Mouse (Mus musculus): ENCODE measurements at regions not wholly inside any gene's neighbourhood (a gene's known extent, or its start where the extent isn't known, plus 50 kb on each side); places are given as distances from the start of the nearest gene placed in this dataset.

- peak; percentile 65 for ATAC-seq (ENCODE audit: low FRiP score, low read depth)
- no peak overlapping the region for H3K4me3 ChIP-seq
- H3K27ac ChIP-seq (replicated peaks): peak overlapping the region; percentile 14; the same call in 1 of the 2 replicates
- no peak overlapping the region for H3K9ac ChIP-seq
- no peaks in the 10 kb centered on the region for H3K9me3 ChIP-seq
- no peak overlapping the region for H3K4me2 ChIP-seq
- H3K4me1 ChIP-seq (replicated peaks): peaks cover 24% of the 10 kb centered on the region
- no peaks in the 10 kb centered on the region for H3K27me3 ChIP-seq
- 6% methylated on average over 5 of the region's 5 CpGs for WGBS
- H3K36me3 ChIP-seq: no peaks in the 10 kb centered on the region
Observed at GRCm38 (mm10) chr10:8037986-8038631, 82.1 kb upstream of the Tab2 start.

DNA sequence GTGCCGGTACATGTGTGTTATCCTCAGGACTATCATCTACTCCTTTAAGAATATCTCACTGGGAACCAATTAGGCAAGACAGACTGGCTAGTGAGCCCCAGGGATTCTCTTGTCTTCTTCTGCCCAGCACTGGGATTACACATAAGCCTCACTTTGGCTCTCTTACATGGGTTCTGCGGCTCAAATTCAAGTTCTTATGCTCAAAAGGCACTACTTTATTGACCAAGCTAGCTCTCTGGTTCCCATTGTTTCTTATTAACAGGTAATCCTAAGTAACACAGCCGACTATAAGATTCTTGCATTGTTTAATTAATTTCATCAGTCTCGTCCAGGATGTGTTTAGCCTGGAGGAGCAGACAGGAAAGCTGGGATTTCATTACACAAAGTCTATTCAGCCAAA lies 80.3 kb upstream of the Tab2 start:
- Histone ChIP-seq H3K9ac (no peak overlapping the region), H3K36me3 (no peaks in the 10 kb centered on the region), H3K4me1 (replicated peaks) (peaks cover 24% of the 10 kb centered on the region), H3K27ac (replicated peaks) (peak overlapping the region; percentile 51; the same call in 1 of the 2 replicates), H3K4me2 (no peak overlapping the region), H3K9me3 (no peaks in the 10 kb centered on the region), H3K27me3 (no peaks in the 10 kb centered on the region), H3K4me3 (no peak overlapping the region)
- 66% methylated on average over 4 of the region's 4 CpGs for WGBS
- ATAC-seq (ENCODE audit: low FRiP score, low read depth): no peak

GRCm38 (mm10) chr10:8035310-8035709 lies 79.3 kb upstream of the Tab2 start:
- peaks cover 24% of the 10 kb centered on the region for H3K4me1 ChIP-seq (replicated peaks)
- H3K27me3 ChIP-seq: no peaks in the 10 kb centered on the region
- H3K4me3 ChIP-seq: no peak overlapping the region
- H3K4me2 ChIP-seq: no peak overlapping the region
- peak; percentile 71 for ATAC-seq (ENCODE audit: low FRiP score, low read depth)
- H3K9me3 ChIP-seq: no peaks in the 10 kb centered on the region
- no peak overlapping the region; the same call in 1 of the 2 replicates for H3K27ac ChIP-seq (replicated peaks)
- WGBS: 19% methylated on average over 1 of the region's 1 CpGs
- no peak overlapping the region for H3K9ac ChIP-seq
- no peaks in the 10 kb centered on the region for H3K36me3 ChIP-seq

- 86% methylated on average over 1 of the region's 1 CpGs for WGBS
Observed at GRCm38 (mm10) chr10:8032203-8032602, 76.2 kb upstream of the Tab2 start.

GRCm38 (mm10) chr10:8028840-8029239 lies 72.8 kb upstream of the Tab2 start:
- Histone ChIP-seq H3K36me3 (no peaks in the 10 kb centered on the region), H3K9ac (no peak overlapping the region), H3K27me3 (no peaks in the 10 kb centered on the region), H3K9me3 (no peaks in the 10 kb centered on the region), H3K4me1 (replicated peaks) (no peaks in the 10 kb centered on the region), H3K27ac (replicated peaks) (no peak overlapping the region), H3K4me2 (no peak overlapping the region), H3K4me3 (no peak overlapping the region)
- ATAC-seq (ENCODE audit: low FRiP score, low read depth): no peak
- WGBS: 78% methylated on average over 2 of the region's 2 CpGs

More at GRCm38 (mm10) chr10:8032203-8032602, 76.2 kb upstream of the Tab2 start:
- H3K9me3 ChIP-seq: no peaks in the 10 kb centered on the region
- H3K4me1 ChIP-seq (replicated peaks): peaks cover 10% of the 10 kb centered on the region
- H3K36me3 ChIP-seq: no peaks in the 10 kb centered on the region
- H3K4me2 ChIP-seq: no peak overlapping the region
- H3K9ac ChIP-seq: no peak overlapping the region
- H3K4me3 ChIP-seq: no peak overlapping the region
- H3K27me3 ChIP-seq: no peaks in the 10 kb centered on the region
- no peak overlapping the region for H3K27ac ChIP-seq (replicated peaks)
- ATAC-seq (ENCODE audit: low FRiP score, low read depth): no peak

DNA sequence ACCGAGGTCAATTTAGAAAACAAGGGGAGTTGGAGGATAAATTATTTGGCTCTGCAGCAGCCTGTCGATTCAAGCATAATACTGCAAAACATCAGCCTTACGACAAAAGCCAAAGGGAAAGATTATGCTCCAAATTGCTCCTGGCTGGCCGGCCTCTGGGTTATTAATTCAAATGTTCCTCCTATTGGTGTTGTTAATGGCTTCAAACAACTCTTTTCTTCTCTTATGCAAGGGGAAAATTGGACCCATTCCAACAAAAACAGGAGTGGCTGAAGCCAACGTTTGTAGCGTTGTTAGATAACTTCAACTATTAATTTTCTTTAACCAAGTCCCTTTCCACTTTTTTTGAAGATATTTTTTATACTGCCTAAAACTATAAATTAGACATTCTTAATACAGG lies 71.0 kb upstream of the Tab2 start:
- ATAC-seq (ENCODE audit: low FRiP score, low read depth): no peak
- WGBS: 22% methylated on average over 6 of the region's 6 CpGs
- H3K4me2 ChIP-seq: no peak overlapping the region
- H3K4me1 ChIP-seq (replicated peaks): no peaks in the 10 kb centered on the region
- H3K9me3 ChIP-seq: no peaks in the 10 kb centered on the region
- no peak overlapping the region for H3K27ac ChIP-seq (replicated peaks)
- no peak overlapping the region for H3K4me3 ChIP-seq
- H3K9ac ChIP-seq: no peak overlapping the region
- no peaks in the 10 kb centered on the region for H3K36me3 ChIP-seq
- H3K27me3 ChIP-seq: no peaks in the 10 kb centered on the region

GRCm38 (mm10) chr10:8023741-8024140 lies 67.7 kb upstream of the Tab2 start:
- 94% methylated on average over 2 of the region's 2 CpGs for WGBS
- Histone ChIP-seq H3K36me3 (no peaks in the 10 kb centered on the region), H3K4me3 (no peak overlapping the region), H3K4me1 (replicated peaks) (no peaks in the 10 kb centered on the region), H3K27ac (replicated peaks) (no peak overlapping the region), H3K9me3 (no peaks in the 10 kb centered on the region), H3K9ac (no peak overlapping the region), H3K4me2 (no peak overlapping the region), H3K27me3 (no peaks in the 10 kb centered on the region)
- no peak for ATAC-seq (ENCODE audit: low FRiP score, low read depth)

DNA sequence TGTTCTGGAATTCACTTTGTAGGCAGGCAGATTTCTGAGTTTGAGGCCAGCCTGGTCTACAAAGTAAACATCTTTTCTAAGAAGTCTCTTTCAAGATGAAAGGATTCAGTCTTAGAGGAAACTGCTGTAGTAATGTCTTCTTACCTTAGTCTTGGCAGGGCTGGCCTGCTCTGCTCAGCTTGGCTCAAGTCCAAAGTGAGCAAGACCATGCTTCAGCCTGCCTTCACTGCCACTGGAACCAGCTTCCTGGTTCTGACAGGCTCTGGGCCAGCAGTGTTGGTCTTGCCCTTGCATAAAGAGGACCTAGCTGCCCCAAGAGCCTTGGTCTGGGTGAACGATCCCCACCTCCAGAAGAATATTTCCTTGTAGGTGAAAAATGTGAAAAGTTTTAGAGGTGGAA lies 65.9 kb upstream of the Tab2 start:
- H3K27ac ChIP-seq (replicated peaks): no peak overlapping the region
- H3K4me3 ChIP-seq: no peak overlapping the region
- 96% methylated on average over 1 of the region's 1 CpGs for WGBS

GRCm38 (mm10) chr10:8020916-8021705 lies 65.1 kb upstream of the Tab2 start:
- H3K4me2 ChIP-seq: no peak overlapping the region
- no peak overlapping the region for H3K9ac ChIP-seq
- WGBS: 80% methylated on average over 4 of the region's 4 CpGs
- no peak overlapping the region for H3K4me3 ChIP-seq
- ATAC-seq (ENCODE audit: low FRiP score, low read depth): no peak
- H3K27me3 ChIP-seq: no peaks in the 10 kb centered on the region
- H3K9me3 ChIP-seq: no peaks in the 10 kb centered on the region
- no peak overlapping the region for H3K27ac ChIP-seq (replicated peaks)
- H3K36me3 ChIP-seq: no peaks in the 10 kb centered on the region
- H3K4me1 ChIP-seq (replicated peaks): no peaks in the 10 kb centered on the region

More for the DNA sequence above, 65.9 kb upstream of the Tab2 start:
- Histone ChIP-seq H3K27me3 (no peaks in the 10 kb centered on the region), H3K4me1 (replicated peaks) (no peaks in the 10 kb centered on the region), H3K9me3 (no peaks in the 10 kb centered on the region), H3K4me2 (no peak overlapping the region), H3K36me3 (no peaks in the 10 kb centered on the region), H3K9ac (no peak overlapping the region)
- no peak for ATAC-seq (ENCODE audit: low FRiP score, low read depth)

GRCm38 (mm10) chr10:8020113-8020512 lies 64.1 kb upstream of the Tab2 start:
- ATAC-seq (ENCODE audit: low FRiP score, low read depth): no peak
- Histone ChIP-seq H3K36me3 (no peaks in the 10 kb centered on the region), H3K9me3 (no peaks in the 10 kb centered on the region), H3K4me3 (no peak overlapping the region), H3K9ac (no peak overlapping the region), H3K27me3 (no peaks in the 10 kb centered on the region), H3K4me2 (no peak overlapping the region), H3K27ac (replicated peaks) (no peak overlapping the region), H3K4me1 (replicated peaks) (no peaks in the 10 kb centered on the region)
- 78% methylated on average over 4 of the region's 4 CpGs for WGBS

- H3K36me3 ChIP-seq: no peaks in the 10 kb centered on the region
- no peak overlapping the region for H3K27ac ChIP-seq (replicated peaks)
- H3K4me3 ChIP-seq: no peak overlapping the region
- no peak for ATAC-seq (ENCODE audit: low FRiP score, low read depth)
- no peaks in the 10 kb centered on the region for H3K4me1 ChIP-seq (replicated peaks)
- no peak overlapping the region for H3K9ac ChIP-seq
- H3K27me3 ChIP-seq: no peaks in the 10 kb centered on the region
- H3K4me2 ChIP-seq: no peak overlapping the region
- H3K9me3 ChIP-seq: no peaks in the 10 kb centered on the region
Observed at GRCm38 (mm10) chr10:8018229-8019026, 62.4 kb upstream of the Tab2 start.

- WGBS: 89% methylated on average over 2 of the region's 2 CpGs
- Histone ChIP-seq H3K4me1 (replicated peaks) (no peaks in the 10 kb centered on the region), H3K4me3 (no peak overlapping the region), H3K27ac (replicated peaks) (no peak overlapping the region), H3K9me3 (no peaks in the 10 kb centered on the region), H3K4me2 (no peak overlapping the region), H3K9ac (no peak overlapping the region), H3K36me3 (no peaks in the 10 kb centered on the region), H3K27me3 (no peaks in the 10 kb centered on the region)
- no peak for ATAC-seq (ENCODE audit: low FRiP score, low read depth)
Observed at GRCm38 (mm10) chr10:8016741-8017140, 60.7 kb upstream of the Tab2 start.

Measured in hindbrain, embryonic 15.5 days (tissue).